19 mouse cellular contexts compared by ENCODE assay signal in genomic region chr3:35280981-35281380, GRCm38 (mm10).
A peak's percentile ranks its signal among the peaks of the same experiment; 100 is the strongest.
DNase-seq lines count a peak whose midpoint lies in the region; ATAC-seq lines count a peak whose summit lies in the region.
"Had no signal": no experiment of that assay in that cellular context is flagged by ENCODE, and none has a peak within 500 bp of the region (broad histone marks: within the 10 kb centered on the region; RNA-seq: fewer than 3 reads in every experiment).

No protein-coding gene starts in this region.

- no peak overlapping the region for H3K27ac ChIP-seq in forebrain, embryonic 14.5 days (ENCODE audit: low read depth, low read length)
- H3K27ac ChIP-seq in forebrain, embryonic 10.5 days, result no peak overlapping the region
- H3K27ac ChIP-seq: limb, embryonic 12.5 days; liver, embryonic 12.5 days; stomach, postnatal 0 days had no signal

- peak; percentile 65; the same call in 1 of the 2 replicates for ATAC-seq in forebrain, embryonic 14.5 days
- ATAC-seq: liver, embryonic 12.5 days had no signal

- H3K4me2 ChIP-seq in forebrain, embryonic 14.5 days (ENCODE audit: low read length), result no peak overlapping the region
- H3K4me2 ChIP-seq: limb, embryonic 12.5 days; liver, embryonic 12.5 days had no signal

- no peaks in the 10 kb centered on the region for H3K4me1 ChIP-seq in forebrain, embryonic 14.5 days (ENCODE audit: control insufficient read depth, insufficient read depth, low read length)
- no peaks in the 10 kb centered on the region for H3K4me1 ChIP-seq in forebrain, embryonic 10.5 days
- H3K4me1 ChIP-seq: limb, embryonic 12.5 days; liver, embryonic 12.5 days had no signal

- 73% methylated on average over 5 of the region's 5 CpGs for WGBS in forebrain, embryonic 14.5 days
- 86% methylated on average over 5 of the region's 5 CpGs for WGBS in forebrain, embryonic 10.5 days

- no peaks in the 10 kb centered on the region for H3K36me3 ChIP-seq in forebrain, embryonic 14.5 days (ENCODE audit: control insufficient read depth, insufficient read depth, low read length)
- H3K36me3 ChIP-seq in forebrain, embryonic 10.5 days (replicated peaks), result no peaks in the 10 kb centered on the region
- H3K36me3 ChIP-seq: limb, embryonic 12.5 days; liver, embryonic 12.5 days had no signal

- H3K9me3 ChIP-seq in forebrain, embryonic 14.5 days (replicated peaks; ENCODE audit: control insufficient read depth, low read length), result no peaks in the 10 kb centered on the region; the same call in 1 of the 2 replicates
- H3K9me3 ChIP-seq in forebrain, embryonic 10.5 days, result no peaks in the 10 kb centered on the region
- H3K9me3 ChIP-seq: liver, embryonic 12.5 days had no signal

- no peaks in the 10 kb centered on the region for H3K27me3 ChIP-seq in forebrain, embryonic 14.5 days (replicated peaks; ENCODE audit: control insufficient read depth, insufficient read depth, low read length)
- H3K27me3 ChIP-seq in forebrain, embryonic 10.5 days (ENCODE audit: poor library complexity, severe bottlenecking), result no peaks in the 10 kb centered on the region
- H3K27me3 ChIP-seq: CH12.LX; limb, embryonic 12.5 days; liver, embryonic 12.5 days had no signal

- no peak overlapping the region for H3K4me3 ChIP-seq in forebrain, embryonic 14.5 days (ENCODE audit: low read depth, low read length)
- H3K4me3 ChIP-seq in forebrain, embryonic 10.5 days, result no peak overlapping the region
- H3K4me3 ChIP-seq: limb, embryonic 12.5 days; liver, embryonic 12.5 days had no signal

- peak; percentile 69 for DNase-seq in forebrain, embryonic 14.5 days (ENCODE audit: low spot score)
- DNase-seq in forebrain, embryonic 10.5 days (ENCODE audit: extremely low spot score, low spot score), result no peak
- DNase-seq in layer of hippocampus, adult 18-20 months (ENCODE audit: low spot score in 2 of 2), result peak; percentile 11 to 56
- no peak for DNase-seq in layer of hippocampus, postnatal 25 days (ENCODE audit: extremely low spot score in 1 of 2, low spot score in 1 of 2)
- peak; percentile 31 for DNase-seq in brain, adult 2 months (ENCODE audit: low read depth, low spot score)
- DNase-seq in layer of hippocampus, adult 8-10 months (ENCODE audit: low spot score in 2 of 2), result peak; percentile 21 to 24
- DNase-seq in lung, postnatal 25 days (ENCODE audit: low spot score), result no peak
- no peak for DNase-seq in embryo, embryonic 9.5 days (ENCODE audit: extremely low spot score)
- DNase-seq: cerebellum, adult 11 months; cerebellum, postnatal 10 days; gastrocnemius, postnatal 10 days; kidney, adult 18-20 months; kidney, postnatal 10 days; lung, adult 2 months; lung, postnatal 36 days had no signal

- H3K9ac ChIP-seq in forebrain, embryonic 14.5 days (ENCODE audit: low read length), result no peak overlapping the region
- H3K9ac ChIP-seq: limb, embryonic 12.5 days; liver, embryonic 12.5 days had no signal

Comparison
In these comparisons a context has a peak if more than half of its experiments do, and no peak if none do; other contexts are left out.
1. DNase-seq: peak in forebrain, embryonic 14.5 days (single experiment), layer of hippocampus, adult 18-20 months (2 of 2), brain, adult 2 months (single experiment) and layer of hippocampus, adult 8-10 months (2 of 2); none in forebrain, embryonic 10.5 days (single experiment), layer of hippocampus, postnatal 25 days (0 of 2), lung, postnatal 25 days (single experiment) and embryo, embryonic 9.5 days (single experiment).